Mouse (Mus musculus) lung, postnatal 36 days (tissue): ENCODE measurements at regions not wholly inside any gene's neighbourhood (a gene's known extent, or its start where the extent isn't known, plus 50 kb on each side); places are given as distances from the start of the nearest gene placed in this dataset.
"Not testable (repeated sequence)": the region's sequence is repeated elsewhere in the genome, so short reads cannot be mapped to it uniquely, and the experiment has no call there.

Experiments used
- DNase-seq: peaks from one replicate; pipeline ENCODE4 v3.0.0; 2022; ENCODE audit warnings: mixed read lengths

DNA sequence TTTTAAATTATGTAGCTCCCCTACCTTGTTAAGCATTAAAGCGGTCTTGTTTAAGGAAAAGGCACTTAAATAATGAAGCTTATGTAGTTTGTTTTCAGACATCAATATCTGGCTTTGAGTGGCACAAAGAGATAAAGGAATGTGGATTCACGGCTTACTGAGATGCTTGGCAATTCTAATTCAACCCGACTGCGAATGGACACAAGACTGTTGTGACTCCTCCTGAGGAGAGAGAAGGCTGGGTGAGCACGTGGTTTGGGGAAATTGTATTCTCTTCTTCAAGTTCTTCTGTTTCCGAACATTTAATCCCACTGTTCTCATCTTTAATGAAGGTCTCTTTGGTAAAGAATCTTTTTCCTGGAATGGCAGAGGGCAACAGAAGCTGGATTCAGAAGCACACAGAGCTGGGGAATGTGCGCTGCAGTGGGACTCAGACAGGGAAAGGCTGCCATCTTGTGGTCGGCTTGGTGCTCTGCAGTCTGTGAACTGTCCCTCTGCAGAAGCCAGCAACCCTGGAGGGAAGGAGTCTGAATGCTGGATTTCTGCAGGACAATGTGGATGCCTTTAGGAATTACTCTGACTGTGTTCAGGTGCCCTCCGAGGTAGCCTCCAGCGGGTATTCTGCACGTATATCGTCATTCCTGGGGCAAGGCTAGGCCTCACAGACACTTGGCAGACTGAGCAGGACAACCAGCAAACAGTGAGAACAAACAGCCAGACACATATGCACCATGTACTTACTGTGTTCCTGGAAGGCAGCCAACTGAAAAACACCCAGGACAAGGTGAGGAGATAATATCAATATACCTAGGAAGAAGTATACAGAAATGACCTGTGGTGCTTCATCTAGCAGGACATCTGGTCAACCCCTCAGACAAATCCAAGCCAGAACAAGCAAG lies 54.0 kb upstream of the Pax1 start:
- peak; percentile 65 for DNase-seq

GRCm38 (mm10) chr2:147306728-147307127 lies 55.0 kb upstream of the Pax1 start:
- no peak for DNase-seq

GRCm38 (mm10) chr2:147305262-147305661 lies 56.5 kb upstream of the Pax1 start:
- peak; percentile 61 for DNase-seq

DNA sequence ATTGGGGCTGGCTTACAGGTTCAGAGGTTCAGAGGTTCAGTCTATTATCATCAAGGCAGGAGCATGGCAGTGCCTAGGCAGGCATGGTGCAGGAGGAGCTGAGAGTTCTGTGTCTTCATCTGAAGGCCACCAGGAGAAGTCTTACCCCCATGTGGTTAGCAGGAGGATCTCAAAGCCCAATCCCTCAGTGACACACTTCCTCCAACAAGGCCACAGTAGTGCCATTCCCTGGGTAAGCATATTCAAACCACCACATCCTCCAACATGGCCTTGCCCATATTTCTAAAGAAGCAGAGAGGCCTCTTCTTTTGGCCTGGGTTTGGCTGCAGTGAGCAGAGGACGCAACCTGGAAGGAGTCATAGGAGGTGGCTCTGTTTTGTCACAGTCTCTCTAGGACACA lies 61.2 kb upstream of the Pax1 start:
- DNase-seq = no peak

GRCm38 (mm10) chr2:147299359-147299758 lies 62.4 kb upstream of the Pax1 start:
- DNase-seq = no peak

DNA sequence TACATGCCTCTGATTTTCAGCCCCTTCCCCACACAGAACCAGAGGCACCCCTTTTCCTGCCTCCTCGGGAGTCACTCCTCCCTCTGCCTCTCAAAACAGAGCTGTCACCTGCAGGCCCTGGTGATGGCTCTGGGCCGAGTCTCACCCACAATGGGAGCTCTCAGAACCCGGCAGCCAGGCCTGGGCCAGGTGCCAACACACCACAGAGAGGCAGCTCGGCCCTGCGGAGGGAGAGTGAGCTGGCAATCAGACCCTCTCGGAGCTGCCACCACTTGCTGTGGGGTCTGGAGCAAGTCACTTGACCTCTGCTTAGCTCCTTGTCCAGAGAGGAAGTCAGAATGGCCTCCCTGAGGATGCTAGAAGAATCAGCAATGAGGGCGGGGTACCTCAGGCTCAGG lies 63.2 kb upstream of the Pax1 start:
- DNase-seq = peak; percentile 66

- peak; percentile 17 for DNase-seq
Observed at GRCm38 (mm10) chr2:147297876-147298498, 63.7 kb upstream of the Pax1 start.

DNA sequence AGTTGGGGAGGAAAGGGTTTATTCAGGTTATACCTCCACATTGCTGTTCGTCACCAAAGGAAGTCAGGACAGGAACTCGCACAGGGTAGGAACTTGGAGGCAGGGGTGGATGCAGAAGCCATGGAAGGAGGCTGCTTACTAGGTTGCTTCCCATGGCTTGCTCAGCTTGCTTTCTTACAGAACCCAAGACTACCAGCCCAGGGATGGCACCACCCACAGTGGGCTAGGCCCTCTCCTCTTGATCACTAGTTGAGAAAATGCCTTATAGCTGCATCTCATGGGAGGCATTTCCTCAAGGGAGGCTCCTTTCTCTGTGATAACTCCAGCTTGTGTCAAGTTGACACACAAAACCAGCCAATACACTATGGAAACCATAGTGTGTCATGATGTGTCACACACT lies 66.8 kb upstream of the Pax1 start:
- not testable (repeated sequence) for DNase-seq

DNA sequence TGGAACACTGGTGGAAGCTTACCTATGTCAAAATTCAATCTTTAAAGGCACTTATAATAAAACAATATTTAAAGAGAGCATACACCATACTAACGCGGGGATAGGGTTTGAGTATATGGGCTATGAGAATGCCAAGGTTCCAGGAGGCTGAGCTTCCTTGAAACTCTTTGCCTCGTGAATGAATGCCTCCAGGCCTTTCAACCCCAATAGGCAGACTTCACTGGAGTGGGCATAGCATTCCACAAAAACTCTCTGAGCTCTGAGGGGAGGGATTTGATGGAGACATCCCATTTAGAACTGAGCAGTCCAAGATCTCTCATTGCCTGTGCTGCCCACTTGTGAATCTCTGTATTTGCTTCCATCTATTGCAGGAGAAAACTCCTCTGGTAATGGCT lies 68.4 kb upstream of the Pax1 start:
- DNase-seq = no peak

- DNase-seq = no peak
Observed at GRCm38 (mm10) chr2:147292387-147293293, 69.1 kb upstream of the Pax1 start.

DNA sequence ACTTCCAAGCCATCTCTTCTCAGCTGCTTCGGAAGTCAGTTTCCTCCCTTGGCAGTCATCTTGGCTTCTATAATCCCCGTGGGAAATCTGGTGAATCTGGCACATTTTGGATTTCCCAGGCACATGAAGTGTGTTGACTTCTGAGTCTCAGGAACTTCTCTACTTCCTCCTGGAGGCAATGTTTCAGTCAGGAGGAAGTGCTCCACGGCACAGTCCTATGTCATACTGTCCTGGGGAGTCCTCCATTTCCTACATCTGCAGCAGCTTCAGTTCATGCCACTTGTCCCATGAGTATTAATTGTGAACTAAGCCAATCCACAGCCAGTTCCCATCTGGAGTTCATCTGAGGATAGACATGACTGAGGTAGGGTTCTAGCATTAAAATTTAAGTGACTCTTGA lies 78.3 kb upstream of the Pax1 start:
- DNase-seq = no peak

DNA sequence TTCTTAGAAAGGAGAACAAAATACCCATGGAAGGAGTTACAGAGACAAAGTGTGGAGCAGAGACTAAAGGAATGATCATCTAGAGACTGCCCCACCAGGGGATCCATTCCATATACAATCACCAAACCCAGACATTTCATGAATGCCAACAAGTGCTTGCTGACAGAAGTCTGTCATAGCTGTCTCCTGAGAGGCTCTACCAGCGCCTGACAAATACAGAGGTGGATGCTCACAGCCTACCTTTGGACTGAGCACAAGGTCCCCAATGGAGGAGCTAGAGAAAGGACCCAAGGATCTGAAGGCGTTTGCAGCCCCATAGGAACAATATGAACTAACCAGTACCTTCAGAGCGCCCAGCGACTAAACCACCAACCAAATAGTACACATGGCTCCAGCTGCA lies 83.6 kb upstream of the Nkx2-2 start:
- DNase-seq = no peak

- DNase-seq = peak; percentile 54
Observed at GRCm38 (mm10) chr2:147269171-147269570, 75.1 kb upstream of the Nkx2-2 start.

DNA sequence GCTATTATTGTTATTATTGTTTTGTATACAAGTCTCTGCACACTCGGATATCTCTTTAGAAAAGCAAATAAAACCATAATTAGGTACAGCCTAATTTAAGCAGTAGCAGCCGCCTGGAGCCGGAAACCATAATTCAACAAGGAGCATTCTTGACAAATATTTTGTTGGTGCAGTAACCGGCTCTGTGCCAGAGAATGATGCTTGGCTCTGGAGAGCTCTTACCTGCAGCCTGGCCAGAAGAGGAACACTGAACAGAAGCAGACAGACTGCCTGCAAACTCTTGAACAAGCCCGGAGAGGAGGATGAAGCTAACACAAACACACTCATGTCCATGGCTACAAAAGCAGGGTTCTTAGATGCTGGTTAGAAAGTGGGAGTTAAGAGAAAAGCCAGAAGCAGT lies 73.9 kb upstream of the Nkx2-2 start:
- DNase-seq = peak; percentile 54

- no peak for DNase-seq
Observed at GRCm38 (mm10) chr2:147267257-147267656, 73.2 kb upstream of the Nkx2-2 start.

DNA sequence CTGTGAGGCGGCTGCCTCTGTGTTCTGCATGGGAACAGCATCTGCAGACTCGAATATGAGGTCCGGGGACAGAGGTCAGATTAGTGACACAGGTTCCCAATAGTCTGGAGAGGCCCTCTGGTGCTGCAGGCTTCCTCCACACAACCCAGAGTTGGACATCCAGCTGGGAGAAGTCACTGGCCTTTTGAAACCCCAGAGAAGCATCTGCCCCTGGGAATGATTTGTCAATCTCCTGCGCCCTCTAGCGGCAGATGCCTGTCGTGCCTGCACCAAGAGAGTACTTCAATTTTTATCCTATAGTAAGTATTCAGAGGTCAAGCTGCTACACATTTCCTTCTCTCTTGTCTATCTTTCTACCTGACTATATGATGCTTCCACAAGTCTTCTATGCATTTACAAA lies 62.7 kb upstream of the Nkx2-2 start:
- DNase-seq = peak; percentile 76

- DNase-seq = peak; percentile 11
Observed at GRCm38 (mm10) chr2:147254944-147255343, 60.9 kb upstream of the Nkx2-2 start.

DNA sequence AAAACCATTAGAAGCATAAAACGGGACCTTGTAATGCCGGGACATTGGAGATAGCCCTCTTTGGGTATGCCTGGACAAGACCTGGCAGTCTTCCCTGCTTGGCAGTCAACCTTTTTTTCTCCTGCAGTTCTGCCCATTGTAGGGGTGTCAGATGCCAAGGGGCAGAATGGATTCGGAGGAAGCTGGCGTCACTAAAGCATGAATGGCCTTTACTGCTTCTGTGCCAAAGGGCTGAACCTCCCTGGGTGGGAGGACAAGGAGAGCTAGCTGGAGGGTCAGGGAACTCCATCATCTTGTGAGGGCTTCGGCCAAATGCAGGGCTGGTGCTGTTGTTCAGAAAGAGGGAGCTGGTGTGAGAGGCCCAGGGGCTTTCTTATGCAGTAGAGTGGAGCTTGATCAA lies 60.1 kb upstream of the Nkx2-2 start:
- no peak for DNase-seq

- DNase-seq = no peak
Observed at GRCm38 (mm10) chr2:147247981-147248514, 54.0 kb upstream of the Nkx2-2 start.

DNA sequence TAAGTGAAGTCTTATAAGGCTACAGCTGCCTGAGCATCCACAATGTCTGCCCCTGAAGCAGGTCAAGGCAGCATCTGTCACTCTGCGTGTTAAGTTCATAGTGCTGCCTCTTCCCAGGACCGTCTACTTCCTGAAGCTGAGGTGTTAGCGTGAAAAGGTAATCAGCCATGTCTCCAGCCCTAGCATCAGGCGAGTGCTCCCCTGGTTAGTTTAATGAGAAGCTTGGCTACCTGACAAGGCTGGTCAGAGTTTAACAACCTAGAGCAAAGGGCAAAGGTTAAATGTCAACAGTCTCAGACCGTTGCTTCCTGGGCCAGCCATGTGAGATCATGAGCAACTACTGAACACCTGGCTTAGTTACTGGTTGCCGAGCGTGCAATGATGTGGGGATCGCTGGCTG lies 53.2 kb upstream of the Nkx2-2 start:
- DNase-seq = no peak

DNA sequence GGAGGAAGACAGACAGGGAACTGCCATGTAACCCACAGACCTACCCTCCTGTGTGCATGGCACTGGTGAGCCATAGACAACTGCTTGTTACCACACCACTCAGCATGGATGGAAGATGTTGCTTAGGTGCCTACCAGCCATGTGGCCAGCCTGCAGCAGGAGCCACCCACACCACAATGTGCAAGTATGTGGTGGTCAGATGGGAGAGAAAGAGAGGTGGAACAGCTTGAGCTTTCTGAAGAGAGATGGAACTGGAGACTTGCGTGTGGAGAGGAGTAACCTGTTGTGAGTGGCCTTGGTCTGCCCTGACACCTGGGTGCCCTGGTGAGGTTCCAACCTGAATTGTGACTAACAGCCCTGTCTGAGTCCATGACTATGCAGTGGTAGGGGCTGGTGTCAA lies 50.4 kb upstream of the Nkx2-2 start:
- DNase-seq = no peak
